Mouse (Mus musculus): ENCODE results near the gene Coa5. TPM values are rescaled to one million over a fixed set of nuclear protein-coding genes. Genes with fewer than 3 reads are reported as not detected.

Coa5 gene
- polyA plus RNA-seq (2015; fragmentation: Nextera tagmentation; extraction: Ambion mirVana), result 54.8 and 56.1 TPM in 2 replicates

DNA sequence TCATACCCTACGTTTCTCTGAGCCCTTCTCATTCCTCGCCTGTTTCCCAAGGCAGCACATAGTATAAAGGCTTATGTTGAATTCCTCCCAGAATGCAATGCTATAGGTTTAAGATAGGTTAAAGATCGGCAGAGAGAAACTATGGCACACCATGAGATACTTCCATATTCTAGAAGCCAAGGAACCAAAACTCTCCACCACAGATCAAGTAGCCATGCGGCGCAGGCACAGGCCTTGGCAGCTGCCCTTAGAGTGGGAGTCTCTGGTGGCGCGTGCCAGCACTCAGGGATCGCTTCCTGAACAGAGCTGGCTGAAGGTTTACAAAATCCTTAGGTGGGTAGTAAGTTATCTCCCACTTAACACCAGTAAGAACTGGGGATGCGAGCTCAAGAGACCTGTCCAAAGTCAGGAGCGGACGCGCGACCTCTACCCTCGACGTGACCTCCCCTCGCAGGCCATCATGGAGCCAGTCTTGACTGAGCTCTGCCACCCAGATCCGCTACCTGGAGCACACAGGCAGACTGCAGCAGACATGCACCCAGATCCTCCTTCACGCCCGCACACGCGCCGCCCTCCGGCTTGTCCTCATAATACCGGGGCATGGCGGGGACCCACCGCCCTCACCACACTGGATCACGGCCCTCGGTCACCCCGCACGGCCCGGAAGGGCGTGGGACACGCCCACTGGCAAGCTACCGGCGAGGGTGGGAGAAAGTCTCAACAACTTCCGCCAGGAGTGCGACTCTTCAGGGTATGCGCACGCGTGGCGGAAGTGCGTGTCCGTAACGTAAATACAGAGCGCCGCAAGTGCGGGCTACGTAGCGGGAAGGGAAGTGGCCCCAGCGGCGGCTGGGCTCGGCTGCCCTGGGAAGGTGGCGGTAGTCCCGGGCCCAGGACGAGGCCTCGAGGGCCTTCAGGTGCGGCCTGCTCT lies at the start of gene Coa5, which contains the start of gene Unc50:
Coa5 (minus strand) TSS at position 738 of the 931 bp plus-strand sequence.
Unc50 (plus strand) TSS at position 774 of the 931 bp plus-strand sequence.
- WGBS, result 3% methylated on average over 57 of the region's 57 CpGs
- H3K27ac ChIP-seq, result peak within 1 kb of the TSS; percentile 81
- H3K9ac ChIP-seq, result peak within 1 kb of the TSS; percentile 92
- ATAC-seq (ENCODE audit: low FRiP score), result peak; percentile 99
- H3K4me2 ChIP-seq, result peak within 1 kb of the TSS; percentile 93
- peaks cover 46% of the 10 kb centered on the region for H3K36me3 ChIP-seq
- H3K4me1 ChIP-seq (replicated peaks), result peaks cover 38% of the 10 kb centered on the region
- no peaks in the 10 kb centered on the region for H3K27me3 ChIP-seq
- no peaks in the 10 kb centered on the region for H3K9me3 ChIP-seq
- H3K4me3 ChIP-seq, result peak within 1 kb of the TSS; percentile 89

DNA sequence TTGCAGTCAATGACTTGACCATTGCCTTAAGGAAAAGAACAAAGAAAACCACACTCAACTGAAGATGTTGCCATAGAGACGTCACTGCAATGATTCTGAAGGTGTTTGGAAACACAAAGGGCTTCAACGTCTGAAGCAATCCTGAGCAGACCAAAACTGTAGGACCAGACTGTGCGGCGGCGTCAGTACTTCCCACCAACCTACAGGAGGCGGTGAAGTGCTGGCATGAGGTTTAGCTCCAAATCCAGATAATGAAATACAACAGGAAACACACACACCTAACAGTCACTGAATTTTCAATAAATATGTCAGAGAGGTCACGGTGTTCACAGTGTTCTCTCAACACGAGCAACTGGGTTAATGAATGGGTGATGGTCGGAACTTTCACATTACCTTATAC lies 49.2 kb upstream of the Coa5 start:
- Histone ChIP-seq H3K4me3 (no peak overlapping the region), H3K27me3 (no peaks in the 10 kb centered on the region), H3K27ac (no peak overlapping the region), H3K4me1 (replicated peaks) (no peaks in the 10 kb centered on the region), H3K9ac (no peak overlapping the region), H3K9me3 (no peaks in the 10 kb centered on the region), H3K4me2 (no peak overlapping the region), H3K36me3 (no peaks in the 10 kb centered on the region)
- ATAC-seq (ENCODE audit: low FRiP score), result no peak
- 72% methylated on average over 9 of the region's 9 CpGs for WGBS

DNA sequence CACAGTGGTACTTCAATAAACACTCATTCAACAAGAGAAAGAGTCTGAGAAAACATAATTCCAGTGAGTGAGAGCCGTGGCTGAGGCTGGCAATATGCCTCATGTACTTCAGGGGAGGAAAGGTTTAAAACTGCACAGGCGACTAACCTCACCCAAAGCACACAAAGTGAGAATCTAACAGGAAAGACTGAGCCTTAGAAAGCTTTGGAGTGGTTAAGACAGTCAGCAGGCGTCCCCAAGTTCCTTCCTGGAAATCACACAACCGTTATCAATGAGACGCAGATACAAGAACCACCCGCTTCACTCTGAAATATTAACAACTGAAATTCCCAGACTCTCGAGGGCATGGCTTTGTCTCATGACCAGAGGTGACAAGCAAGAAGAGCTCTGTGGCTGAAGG lies 48.5 kb upstream of the Coa5 start:
- H3K9me3 ChIP-seq, result no peaks in the 10 kb centered on the region
- no peaks in the 10 kb centered on the region for H3K4me1 ChIP-seq (replicated peaks)
- no peak overlapping the region for H3K27ac ChIP-seq
- no peaks in the 10 kb centered on the region for H3K36me3 ChIP-seq
- no peak overlapping the region for H3K4me3 ChIP-seq
- H3K27me3 ChIP-seq, result no peaks in the 10 kb centered on the region
- no peak overlapping the region for H3K4me2 ChIP-seq
- no peak for ATAC-seq (ENCODE audit: low FRiP score)
- H3K9ac ChIP-seq, result no peak overlapping the region
- 79% methylated on average over 7 of the region's 7 CpGs for WGBS

DNA sequence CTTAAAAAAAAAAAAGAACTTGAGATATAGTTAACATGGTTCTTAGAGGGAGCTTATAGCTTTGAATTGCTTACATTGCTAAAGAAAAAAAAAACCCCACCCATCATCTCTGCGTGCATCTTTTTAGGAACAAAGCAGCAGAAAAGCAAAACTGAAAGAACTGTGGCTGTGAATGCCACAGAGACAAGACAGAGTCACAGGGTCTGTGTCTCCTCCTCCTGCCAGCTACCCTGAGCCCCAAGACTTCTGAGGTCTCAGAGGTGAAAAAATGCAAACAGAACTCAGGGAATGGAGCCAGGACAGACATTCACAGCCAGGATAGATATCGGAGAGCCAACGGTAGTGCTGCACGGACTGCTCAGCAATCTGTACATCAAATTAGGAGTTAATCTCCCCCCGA lies 48.0 kb upstream of the Coa5 start:
- WGBS, result 74% methylated on average over 5 of the region's 5 CpGs
- Histone ChIP-seq H3K4me2 (no peak overlapping the region), H3K27ac (no peak overlapping the region), H3K4me1 (replicated peaks) (no peaks in the 10 kb centered on the region), H3K4me3 (no peak overlapping the region), H3K36me3 (no peaks in the 10 kb centered on the region), H3K27me3 (no peaks in the 10 kb centered on the region), H3K9me3 (no peaks in the 10 kb centered on the region), H3K9ac (no peak overlapping the region)
- no peak for ATAC-seq (ENCODE audit: low FRiP score)

DNA sequence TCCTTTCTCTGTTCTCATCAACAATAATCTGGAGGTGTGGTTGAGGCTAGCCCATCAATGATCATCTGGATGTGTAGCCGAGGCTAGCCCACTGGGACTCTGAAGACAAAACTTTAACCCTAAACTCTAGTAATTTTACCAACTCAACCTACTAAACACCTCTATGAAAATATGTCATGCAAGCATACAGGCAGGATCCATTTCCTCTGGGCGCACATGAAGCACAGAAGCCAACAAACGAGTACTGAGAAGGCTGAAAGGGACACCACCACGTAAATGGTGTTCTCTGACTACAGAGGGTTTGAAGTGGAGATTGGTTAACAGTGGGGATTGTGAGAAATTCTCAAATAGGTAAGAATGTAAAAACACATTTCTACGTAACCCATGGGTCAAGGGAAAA lies 47.3 kb upstream of the Coa5 start:
- WGBS, result 95% methylated on average over 5 of the region's 5 CpGs
- Histone ChIP-seq H3K9me3 (no peaks in the 10 kb centered on the region), H3K36me3 (no peaks in the 10 kb centered on the region), H3K27me3 (no peaks in the 10 kb centered on the region), H3K27ac (no peak overlapping the region), H3K4me3 (no peak overlapping the region), H3K9ac (no peak overlapping the region), H3K4me2 (no peak overlapping the region), H3K4me1 (replicated peaks) (no peaks in the 10 kb centered on the region)
- no peak for ATAC-seq (ENCODE audit: low FRiP score)

DNA sequence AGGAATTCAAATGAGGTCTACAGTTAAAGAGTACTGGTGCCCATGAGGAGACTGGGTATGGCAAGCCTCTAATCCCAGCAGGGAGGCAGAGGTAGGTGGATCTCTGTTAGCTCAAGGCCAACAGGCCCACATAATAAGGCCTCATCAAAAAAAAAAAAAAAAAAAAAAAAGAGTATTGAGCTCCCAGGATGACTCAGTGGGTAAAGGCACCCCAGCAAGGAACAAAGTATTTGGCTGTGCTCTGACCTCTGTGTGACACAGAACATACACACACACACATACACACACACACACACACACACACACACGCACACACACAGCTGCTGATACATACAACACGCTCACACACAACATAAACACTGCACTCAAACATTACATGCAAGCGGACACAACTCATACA lies 45.4 kb upstream of the Coa5 start:
- Histone ChIP-seq H3K9ac (no peak overlapping the region), H3K4me2 (no peak overlapping the region), H3K27ac (no peak overlapping the region), H3K27me3 (no peaks in the 10 kb centered on the region), H3K9me3 (no peaks in the 10 kb centered on the region), H3K4me1 (replicated peaks) (no peaks in the 10 kb centered on the region), H3K4me3 (no peak overlapping the region), H3K36me3 (no peaks in the 10 kb centered on the region)
- ATAC-seq (ENCODE audit: low FRiP score), result no peak
- 93% methylated on average over 3 of the region's 3 CpGs for WGBS

DNA sequence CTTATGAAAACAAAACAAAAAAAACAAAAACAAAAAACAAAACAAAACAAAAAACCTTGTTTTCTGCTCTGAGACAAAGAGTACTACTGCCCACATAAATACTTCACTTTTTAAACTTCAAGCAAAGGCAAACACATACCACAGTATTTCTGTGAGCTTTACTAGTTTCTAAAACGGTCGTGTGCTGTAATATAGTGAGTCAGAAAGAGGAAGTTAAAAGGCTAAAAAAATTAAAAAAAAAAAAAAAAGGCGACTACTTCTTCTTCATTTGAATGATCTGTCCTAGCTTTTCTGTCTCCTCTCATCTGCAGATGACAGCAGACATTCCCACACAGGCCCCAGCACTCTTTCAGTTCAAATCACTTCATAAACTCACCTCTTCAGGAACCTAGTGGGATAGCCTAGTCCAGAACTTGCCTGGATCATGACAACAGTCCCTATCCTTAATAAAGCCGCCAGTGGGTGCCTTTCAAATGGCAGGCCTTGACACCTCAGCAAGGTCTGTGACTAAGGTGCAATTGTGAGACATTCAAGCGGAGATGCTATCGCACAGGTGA lies 44.8 kb upstream of the Coa5 start:
- 91% methylated on average over 6 of the region's 6 CpGs for WGBS

DNA sequence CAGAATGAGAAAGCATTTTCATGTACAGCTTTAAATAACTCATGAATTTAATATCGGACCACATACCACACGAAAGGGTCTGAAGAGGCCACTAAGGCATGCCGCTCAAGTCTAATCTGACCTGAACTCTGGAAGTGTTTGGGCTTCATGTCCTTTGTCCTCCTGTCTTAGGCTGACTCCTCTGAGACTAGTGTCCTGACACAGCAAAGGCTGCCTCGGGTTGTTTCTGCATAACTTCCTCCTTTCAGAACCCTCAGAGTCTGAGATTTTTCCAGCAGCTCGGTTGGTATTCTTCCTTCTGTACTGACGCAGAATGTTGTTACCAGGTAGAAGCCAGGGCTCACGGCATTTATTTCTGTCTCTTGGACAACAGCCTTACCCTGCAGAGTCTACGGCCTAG lies 44.1 kb upstream of the Coa5 start:
- H3K27me3 ChIP-seq, result no peaks in the 10 kb centered on the region
- H3K4me3 ChIP-seq, result no peak overlapping the region
- 76% methylated on average over 8 of the region's 8 CpGs for WGBS
- H3K27ac ChIP-seq, result no peak overlapping the region
- no peak overlapping the region for H3K9ac ChIP-seq
- no peaks in the 10 kb centered on the region for H3K9me3 ChIP-seq
- H3K4me2 ChIP-seq, result no peak overlapping the region
- no peaks in the 10 kb centered on the region for H3K36me3 ChIP-seq
- H3K4me1 ChIP-seq (replicated peaks), result no peaks in the 10 kb centered on the region
- ATAC-seq (ENCODE audit: low FRiP score), result no peak

More for the DNA sequence above, 44.8 kb upstream of the Coa5 start:
- Histone ChIP-seq H3K9ac (no peak overlapping the region), H3K4me3 (no peak overlapping the region), H3K9me3 (no peaks in the 10 kb centered on the region), H3K4me1 (replicated peaks) (no peaks in the 10 kb centered on the region), H3K27me3 (no peaks in the 10 kb centered on the region), H3K27ac (no peak overlapping the region), H3K4me2 (no peak overlapping the region), H3K36me3 (no peaks in the 10 kb centered on the region)
- no peak for ATAC-seq (ENCODE audit: low FRiP score)

DNA sequence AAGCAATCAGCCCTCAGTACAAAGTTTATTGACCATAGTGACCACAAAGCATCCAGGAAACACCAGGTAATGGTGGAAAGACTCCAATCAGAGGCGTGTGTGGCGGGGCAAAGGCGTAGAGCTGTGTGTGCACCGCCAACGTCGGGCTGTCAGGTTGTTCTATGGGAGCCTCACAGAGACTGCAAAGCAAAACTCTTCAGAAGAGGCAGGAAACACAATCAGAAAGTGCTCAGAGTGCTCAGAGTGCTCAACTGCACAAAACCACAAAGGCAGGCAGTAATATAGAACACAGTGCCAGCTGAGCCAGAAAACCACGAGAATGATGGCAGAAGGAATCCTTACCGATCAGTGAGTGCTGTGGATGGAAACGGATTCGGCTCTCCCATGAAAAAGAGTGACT lies 43.3 kb upstream of the Coa5 start:
- H3K27me3 ChIP-seq, result no peaks in the 10 kb centered on the region
- no peak overlapping the region for H3K9ac ChIP-seq
- no peak overlapping the region for H3K4me3 ChIP-seq
- no peaks in the 10 kb centered on the region for H3K9me3 ChIP-seq
- no peak overlapping the region for H3K27ac ChIP-seq
- no peak overlapping the region for H3K4me2 ChIP-seq
- 90% methylated on average over 10 of the region's 10 CpGs for WGBS
- ATAC-seq (ENCODE audit: low FRiP score), result no peak
- no peaks in the 10 kb centered on the region for H3K4me1 ChIP-seq (replicated peaks)
- peaks cover 2% of the 10 kb centered on the region; the same call in 1 of the 2 replicates for H3K36me3 ChIP-seq

DNA sequence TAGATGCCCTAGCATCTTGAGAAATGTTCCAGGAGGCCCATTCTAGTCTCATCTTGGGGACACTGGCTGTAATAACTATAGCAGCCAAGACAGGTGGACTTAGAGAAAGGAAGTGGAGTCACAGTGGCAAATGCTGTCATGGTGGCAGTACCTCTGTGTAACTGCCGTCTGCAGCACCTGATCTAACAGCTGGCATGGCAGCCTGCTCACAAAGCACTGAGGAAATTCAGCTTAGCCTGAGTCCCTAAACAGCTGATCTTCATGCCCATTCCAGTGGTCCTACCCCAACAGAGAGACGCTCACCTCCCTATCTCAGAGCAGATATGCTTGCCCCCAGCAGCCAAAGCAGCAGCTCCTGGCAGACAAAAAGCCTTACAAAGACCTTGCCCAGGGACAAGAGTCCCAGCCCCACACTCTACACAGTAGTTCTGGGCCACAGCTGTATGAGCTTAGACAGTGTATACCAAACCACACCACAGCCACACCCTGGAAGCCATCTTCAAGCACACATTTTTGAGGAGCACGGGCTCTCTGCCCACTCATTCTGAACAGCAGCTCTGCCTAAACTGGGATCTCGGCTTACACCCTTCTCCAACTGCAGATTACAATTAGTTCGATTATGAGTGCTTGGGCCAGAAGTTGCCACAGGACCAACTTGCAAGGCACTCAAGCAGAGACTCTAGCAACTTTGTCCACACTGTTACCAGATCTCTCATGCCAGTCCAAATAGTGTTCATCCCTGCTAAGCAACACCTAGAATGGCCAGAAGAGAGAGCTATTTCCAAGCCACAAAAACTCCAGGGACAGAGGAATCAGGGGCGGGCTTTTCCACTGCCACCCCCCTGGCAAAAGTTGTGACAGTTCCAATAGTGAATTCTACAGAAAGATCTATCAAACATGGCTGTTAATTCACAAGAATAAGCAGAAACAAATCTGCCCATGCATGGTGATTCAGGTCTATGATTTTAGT lies 41.6 kb upstream of the Coa5 start:
- no peaks in the 10 kb centered on the region for H3K4me1 ChIP-seq (replicated peaks)
- no peak overlapping the region for H3K4me3 ChIP-seq
- H3K9me3 ChIP-seq, result no peaks in the 10 kb centered on the region
- WGBS, result 88% methylated on average over 6 of the region's 6 CpGs
- H3K9ac ChIP-seq, result no peak overlapping the region
- ATAC-seq (ENCODE audit: low FRiP score), result no peak
- H3K27ac ChIP-seq, result no peak overlapping the region
- no peak overlapping the region for H3K4me2 ChIP-seq
- H3K27me3 ChIP-seq, result no peaks in the 10 kb centered on the region
- H3K36me3 ChIP-seq, result peaks cover 3% of the 10 kb centered on the region; the same call in 1 of the 2 replicates

DNA sequence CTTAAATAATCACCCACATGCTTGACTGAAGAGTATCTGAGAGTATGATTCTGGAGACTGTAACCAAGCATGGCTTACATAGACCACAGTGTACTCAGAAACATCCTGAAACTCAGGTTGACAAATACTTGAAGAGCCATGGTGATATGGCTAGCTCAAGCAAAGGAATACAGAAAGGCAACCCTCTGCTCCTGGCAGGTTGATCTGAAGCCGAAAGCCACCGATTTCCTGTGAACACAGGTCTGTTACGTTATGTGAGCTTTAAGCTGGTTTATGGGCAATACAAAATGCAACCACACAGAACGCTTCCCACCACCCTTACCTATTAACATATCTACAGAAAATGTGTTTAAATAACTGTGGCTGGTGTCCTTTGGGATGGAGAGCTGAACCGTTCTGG lies 39.1 kb upstream of the Coa5 start:
- H3K4me1 ChIP-seq (replicated peaks), result no peaks in the 10 kb centered on the region
- H3K4me3 ChIP-seq, result no peak overlapping the region
- H3K4me2 ChIP-seq, result no peak overlapping the region
- 92% methylated on average over 5 of the region's 5 CpGs for WGBS
- no peaks in the 10 kb centered on the region for H3K9me3 ChIP-seq
- H3K27me3 ChIP-seq, result no peaks in the 10 kb centered on the region
- H3K36me3 ChIP-seq, result peaks cover 5% of the 10 kb centered on the region; the same call in 1 of the 2 replicates
- H3K9ac ChIP-seq, result no peak overlapping the region
- no peak for ATAC-seq (ENCODE audit: low FRiP score)
- H3K27ac ChIP-seq, result no peak overlapping the region

DNA sequence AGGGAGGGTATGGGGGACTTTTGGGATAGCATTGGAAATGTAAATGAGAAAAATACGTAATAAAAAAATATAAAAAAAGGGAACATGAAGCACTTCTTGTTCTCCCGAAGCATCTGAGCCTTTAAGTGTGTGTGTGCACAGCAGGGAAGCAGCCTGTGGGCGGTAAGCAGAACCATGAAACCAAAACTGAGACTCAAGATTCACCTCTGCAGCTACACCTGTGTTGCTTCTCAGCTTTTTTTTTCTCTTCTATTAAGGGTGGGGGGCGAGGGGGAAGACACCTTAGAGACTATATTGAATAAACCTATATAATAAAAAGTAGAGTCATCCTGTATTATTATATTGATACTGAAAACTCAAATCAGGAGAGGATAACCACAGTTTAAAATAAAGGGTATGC lies 37.9 kb upstream of the Coa5 start:
- Histone ChIP-seq H3K9me3 (no peaks in the 10 kb centered on the region), H3K4me1 (replicated peaks) (no peaks in the 10 kb centered on the region), H3K27ac (no peak overlapping the region), H3K9ac (no peak overlapping the region), H3K36me3 (peaks cover 6% of the 10 kb centered on the region; the same call in 1 of the 2 replicates), H3K27me3 (no peaks in the 10 kb centered on the region), H3K4me3 (no peak overlapping the region), H3K4me2 (no peak overlapping the region)
- 88% methylated on average over 4 of the region's 4 CpGs for WGBS
- ATAC-seq (ENCODE audit: low FRiP score), result no peak

All from hindbrain, embryonic 13.5 days (tissue).